ENCODE assay signal across 24 mouse cellular contexts in the genomic region with DNA sequence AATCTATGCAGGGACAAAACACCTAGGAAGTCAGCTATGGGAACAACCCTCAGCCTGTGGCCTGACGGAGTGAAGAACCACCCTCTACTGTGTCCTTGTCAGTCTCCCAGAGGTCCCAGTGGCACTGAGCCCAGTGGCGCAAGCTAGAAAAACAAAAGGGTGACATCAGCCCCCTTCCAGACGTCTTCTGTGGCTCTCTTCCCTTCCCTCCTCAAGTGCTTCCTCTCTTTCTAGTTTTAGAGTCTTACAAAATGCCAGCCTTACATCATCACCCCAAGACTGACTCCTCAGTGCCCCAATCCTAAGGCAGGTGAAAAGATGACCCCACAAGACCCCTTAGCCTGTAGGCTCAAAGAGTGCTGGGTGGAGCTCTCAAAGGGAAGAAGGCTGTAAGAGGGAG. TPM values are rescaled to one million over a fixed set of nuclear protein-coding genes. Genes with fewer than 3 reads are reported as not detected.
DNase-seq lines count a peak whose midpoint lies in the region; ATAC-seq and TF ChIP-seq lines count a peak whose summit lies in the region.
"Had no signal": no experiment of that assay in that cellular context is flagged by ENCODE, and none has a peak within 500 bp of the region (broad histone marks: within the 10 kb centered on the region; RNA-seq: fewer than 3 reads in every experiment).

No protein-coding gene starts in this region.

- no peak for ATAC-seq in hindbrain, embryonic 13.5 days (ENCODE audit: low FRiP score)
- ATAC-seq in hindbrain, postnatal 0 days, result no peak
- peak; percentile 68 for ATAC-seq in granulocyte monocyte progenitor cell, adult 5-6 weeks (replicated peaks; ENCODE audit: poor library complexity, severe bottlenecking)
- ATAC-seq: activated CD4-positive, CD25-positive, alpha-beta regulatory T cell, adult 4 months; CD4-positive, CD25-positive, alpha-beta regulatory T cell, adult 4 months; forebrain, embryonic 16.5 days; Patski had no signal

- H3K9ac ChIP-seq in hindbrain, embryonic 13.5 days, result no peak overlapping the region
- no peak overlapping the region for H3K9ac ChIP-seq in hindbrain, postnatal 0 days (replicated peaks; ENCODE audit: low read length)
- H3K9ac ChIP-seq: embryonic facial prominence, embryonic 12.5 days; forebrain, embryonic 13.5 days had no signal

- no peaks in the 10 kb centered on the region for H3K36me3 ChIP-seq in hindbrain, embryonic 13.5 days
- no peaks in the 10 kb centered on the region for H3K36me3 ChIP-seq in hindbrain, postnatal 0 days (ENCODE audit: insufficient read depth, low read length)
- H3K36me3 ChIP-seq: embryonic facial prominence, embryonic 10.5 days; embryonic facial prominence, embryonic 12.5 days; G1E had no signal

- no peak for TF ChIP-seq CTCF in hindbrain, postnatal 0 days (IDR thresholded peaks at IDR 0.05; ENCODE audit: low read depth)

- no peak for DNase-seq in hindbrain, postnatal 0 days (ENCODE audit: low spot score)
- no peak for DNase-seq in adrenal gland, postnatal 4 days (ENCODE audit: low spot score in 2 of 2)
- DNase-seq in gastrocnemius, adult 8-10 months (ENCODE audit: low spot score in 2 of 2), result no peak
- DNase-seq: adrenal gland, adult 8-10 months; adrenal gland, postnatal 14 days; adrenal gland, postnatal 36 days; B cell, adult 2 months; cerebellum, adult 11 months; cerebellum, adult 18-20 months; cerebellum, adult 8-10 months; cerebellum, postnatal 36 days had no signal

- peaks cover 52% of the 10 kb centered on the region for H3K4me1 ChIP-seq in hindbrain, embryonic 13.5 days (replicated peaks)
- peaks cover 16% of the 10 kb centered on the region; the same call in 1 of the 2 replicates for H3K4me1 ChIP-seq in hindbrain, postnatal 0 days (ENCODE audit: insufficient read depth, low read length)

- H3K4me2 ChIP-seq in hindbrain, embryonic 13.5 days, result no peak overlapping the region
- H3K4me2 ChIP-seq in hindbrain, postnatal 0 days (ENCODE audit: low read depth, low read length), result no peak overlapping the region
- H3K4me2 ChIP-seq: embryonic facial prominence, embryonic 12.5 days; forebrain, embryonic 13.5 days had no signal

- 54% methylated on average over 3 of the region's 3 CpGs for WGBS in hindbrain, embryonic 13.5 days
- WGBS in hindbrain, postnatal 0 days, result 54% methylated on average over 3 of the region's 3 CpGs

- no peaks in the 10 kb centered on the region for H3K9me3 ChIP-seq in hindbrain, embryonic 13.5 days
- H3K9me3 ChIP-seq in hindbrain, postnatal 0 days (ENCODE audit: low read length), result no peaks in the 10 kb centered on the region
- H3K9me3 ChIP-seq: embryonic facial prominence, embryonic 10.5 days; embryonic facial prominence, embryonic 12.5 days; forebrain, embryonic 13.5 days had no signal

- 0 out of 2 replicates have a peak overlapping the region, but pooled peaks have one; percentile 30 for H3K27ac ChIP-seq in hindbrain, embryonic 13.5 days
- no peak overlapping the region for H3K27ac ChIP-seq in hindbrain, postnatal 0 days
- H3K27ac ChIP-seq: embryonic facial prominence, embryonic 10.5 days; embryonic facial prominence, embryonic 12.5 days had no signal

- no peak overlapping the region for H3K4me3 ChIP-seq in hindbrain, embryonic 13.5 days
- no peak overlapping the region for H3K4me3 ChIP-seq in hindbrain, postnatal 0 days (ENCODE audit: low read length)
- H3K4me3 ChIP-seq: embryonic facial prominence, embryonic 10.5 days; embryonic facial prominence, embryonic 12.5 days; forebrain, embryonic 13.5 days had no signal

- 0 out of 2 replicates have a peak, but pooled peaks cover 11% of the 10 kb centered on the region for H3K27me3 ChIP-seq in hindbrain, embryonic 13.5 days
- peaks cover 2% of the 10 kb centered on the region; the same call in 1 of the 2 replicates for H3K27me3 ChIP-seq in hindbrain, postnatal 0 days (ENCODE audit: insufficient read depth, low read length)

RNA-seq across cellular contexts. Expression of a gene that starts 20.1 kb away (rescaled TPM):
- polyA plus RNA-seq in hindbrain, embryonic 13.5 days (2015; fragmentation: Nextera tagmentation; extraction: Ambion mirVana), result 6.6 and 8.1 TPM in 2 replicates
- 70.4 and 79.8 TPM in 2 replicates for total RNA-seq in hindbrain, postnatal 0 days (2014; rRNA removed)
- polyA plus RNA-seq in hindbrain, postnatal 0 days (2015; fragmentation: Nextera tagmentation; extraction: Ambion mirVana), result 16.5 and 16.7 TPM in 2 replicates
- not detected in 2 replicates for total RNA-seq in granulocyte monocyte progenitor cell, adult 5-6 weeks (2014; fragmentation: Nextera tagmentation)
- total RNA-seq in granulocyte monocyte progenitor cell, adult 5-6 weeks (2017), result not detected in 2 replicates
- total RNA-seq in adrenal gland, postnatal 4 days (2021), result under 1 TPM in 1 of 2 experiments, not detected in 1; 0.54 TPM
- total RNA-seq in gastrocnemius, adult 8-10 months (2022), result not detected
- total RNA-seq: adrenal gland, adult 18-20 months; adrenal gland, postnatal 14 days; adrenal gland, postnatal 36 days; CH12.LX; common myeloid progenitor, adult 5-6 weeks; G1E had no signal
- polyA plus RNA-seq: activated CD4-positive, CD25-positive, alpha-beta regulatory T cell, adult 4 months; CD4-positive, CD25-positive, alpha-beta regulatory T cell, adult 4 months; embryonic facial prominence, embryonic 12.5 days; G1E; Patski had no signal

RNA-seq across cellular contexts. Expression of a gene that starts 34.2 kb away (rescaled TPM):
- 12.4 and 12.6 TPM in 2 replicates for polyA plus RNA-seq in hindbrain, embryonic 13.5 days (2015; fragmentation: Nextera tagmentation; extraction: Ambion mirVana)
- 18.0 and 25.4 TPM in 2 replicates for total RNA-seq in hindbrain, postnatal 0 days (2014; rRNA removed)
- 8.0 and 8.6 TPM in 2 replicates for polyA plus RNA-seq in hindbrain, postnatal 0 days (2015; fragmentation: Nextera tagmentation; extraction: Ambion mirVana)
- 15.6 and 18.5 TPM in 2 replicates for total RNA-seq in granulocyte monocyte progenitor cell, adult 5-6 weeks (2014; fragmentation: Nextera tagmentation)
- 15.8 and 21.6 TPM in 2 replicates for total RNA-seq in granulocyte monocyte progenitor cell, adult 5-6 weeks (2017)
- 10 to 100 TPM; 17.1 to 18.2 TPM for total RNA-seq in adrenal gland, postnatal 4 days (2021)
- total RNA-seq in gastrocnemius, adult 8-10 months (2022), result 1 to 10 TPM; 2.3 to 3.8 (median 3.2) TPM

Comparison
In these comparisons a context has a peak if more than half of its experiments do, and no peak if none do; other contexts are left out.
1. RNA of a gene that starts 20.1 kb away (total RNA-seq): 70.4 to 79.8 TPM in hindbrain, postnatal 0 days; 0.54 TPM in adrenal gland, postnatal 4 days, not detected in gastrocnemius, adult 8-10 months and not detected in granulocyte monocyte progenitor cell, adult 5-6 weeks; every median in the first group is over 10 times any median in the second.